Mouse (Mus musculus) forebrain, embryonic 10.5 days (tissue): ENCODE data around the gene Ahnak2. TPM values are rescaled to one million over a fixed set of nuclear protein-coding genes. Genes with fewer than 3 reads are reported as not detected.

Source experiments
- DNase-seq: peaks from one replicate; pipeline ENCODE4 v3.0.0-alpha.2; 2017; ENCODE audit warnings: low spot score; ENCODE audit errors: extremely low spot score
- H3K27ac ChIP-seq: fragments of 300-500 bp; sonication (generic); 2 replicates; pipeline ENCODE4 v1.5.1; 2016; ENCODE audit warnings: mild to moderate bottlenecking
- H3K27me3 ChIP-seq: fragments of 300-500 bp; sonication (generic); 2 replicates; pipeline ENCODE4 v1.6.1; 2016; ENCODE audit warnings: mild to moderate bottlenecking; ENCODE audit not compliant: poor library complexity, severe bottlenecking
- H3K36me3 ChIP-seq: fragments of 300-500 bp; sonication (generic); replicated peaks from 2 replicates; pipeline ENCODE4 v1.6.1; 2016; ENCODE audit warnings: mild to moderate bottlenecking, moderate library complexity
- H3K4me1 ChIP-seq: fragments of 300-500 bp; sonication (generic); 2 replicates; pipeline ENCODE4 v1.6.1; 2016
- H3K4me3 ChIP-seq: fragments of 300-500 bp; sonication (generic); 2 replicates; pipeline ENCODE4 v1.5.1; 2016; ENCODE audit warnings: mild to moderate bottlenecking, moderate library complexity
- H3K9me3 ChIP-seq: fragments of 300-500 bp; sonication (generic); 2 replicates; pipeline ENCODE4 v1.6.1; 2016; ENCODE audit warnings: mild to moderate bottlenecking, moderate library complexity
- WGBS: fragments of 180-500 bp; shearing (Covaris S2); methylation state at CpG from one replicate; pipeline ENCODE4 v1.1.7; 2016; 5-methylcytosine and 5-hydroxymethylcytosine counted together
- polyA plus RNA-seq: library from polyadenylated mRNA; unstranded; fragments of >200 nt; fragmentation: Nextera tagmentation; extraction: Ambion mirVana; gene quantifications from 2 replicates; pipeline ENCODE4 v1.2.1, GENCODE M21; 2016

Ahnak2 gene
- polyA plus RNA-seq, 1 experiment from 2014 or later = 0.11 TPM

- Histone ChIP-seq H3K36me3 (no peaks in the 10 kb centered on the region), H3K4me3 (no peak within 1 kb of the TSS), H3K9me3 (0 out of 2 replicates have a peak, but pooled peaks cover 4% of the 10 kb centered on the region), H3K27me3 (no peaks in the 10 kb centered on the region), H3K4me1 (peaks cover 5% of the 10 kb centered on the region), H3K27ac (no peak within 1 kb of the TSS)
- DNase-seq = no peak
- WGBS = 48% methylated on average over 4 of the region's 4 CpGs
Observed at GRCm38 (mm10) chr12:112760154-112760926, 42.1 kb downstream of the Ahnak2 start, which contains the start of gene Pld4. Gene Pld4, plus strand, starts transcription at chr12:112760655.

- Histone ChIP-seq H3K36me3 (no peaks in the 10 kb centered on the region), H3K4me3 (no peak overlapping the region), H3K4me1 (peaks cover 5% of the 10 kb centered on the region), H3K27me3 (no peaks in the 10 kb centered on the region), H3K9me3 (0 out of 2 replicates have a peak, but pooled peaks cover 4% of the 10 kb centered on the region), H3K27ac (no peak overlapping the region)
- DNase-seq = no peak
- WGBS = 92% methylated on average over 3 of the region's 3 CpGs
Observed at GRCm38 (mm10) chr12:112759471-112759870, 43.0 kb downstream of the Ahnak2 start.

GRCm38 (mm10) chr12:112757896-112758295 lies 44.6 kb downstream of the Ahnak2 start:
- H3K4me1 ChIP-seq = peaks cover 5% of the 10 kb centered on the region
- no peak for DNase-seq
- H3K4me3 ChIP-seq = no peak overlapping the region
- no peaks in the 10 kb centered on the region for H3K27me3 ChIP-seq
- H3K36me3 ChIP-seq = no peaks in the 10 kb centered on the region
- H3K27ac ChIP-seq = no peak overlapping the region
- WGBS = 86% methylated on average over 5 of the region's 5 CpGs
- H3K9me3 ChIP-seq = 0 out of 2 replicates have a peak, but pooled peaks cover 4% of the 10 kb centered on the region

GRCm38 (mm10) chr12:112755900-112756299 lies 46.6 kb downstream of the Ahnak2 start:
- no peak for DNase-seq
- 0 out of 2 replicates have a peak, but pooled peaks cover 4% of the 10 kb centered on the region for H3K9me3 ChIP-seq
- 82% methylated on average over 4 of the region's 4 CpGs for WGBS
- H3K4me1 ChIP-seq = peaks cover 5% of the 10 kb centered on the region
- no peaks in the 10 kb centered on the region for H3K27me3 ChIP-seq
- no peak overlapping the region for H3K27ac ChIP-seq
- H3K4me3 ChIP-seq = no peak overlapping the region
- no peaks in the 10 kb centered on the region for H3K36me3 ChIP-seq

GRCm38 (mm10) chr12:112752399-112752798 lies 50.1 kb downstream of the Ahnak2 start:
- 68% methylated on average over 2 of the region's 2 CpGs for WGBS
- Histone ChIP-seq H3K36me3 (no peaks in the 10 kb centered on the region), H3K4me3 (no peak overlapping the region), H3K4me1 (peaks cover 10% of the 10 kb centered on the region), H3K9me3 (no peaks in the 10 kb centered on the region), H3K27me3 (no peaks in the 10 kb centered on the region), H3K27ac (no peak overlapping the region)
- DNase-seq = no peak

GRCm38 (mm10) chr12:112750976-112751375 lies 51.5 kb downstream of the Ahnak2 start:
- peaks cover 20% of the 10 kb centered on the region for H3K4me1 ChIP-seq
- H3K4me3 ChIP-seq = no peak overlapping the region
- H3K9me3 ChIP-seq = no peaks in the 10 kb centered on the region
- H3K36me3 ChIP-seq = no peaks in the 10 kb centered on the region
- H3K27me3 ChIP-seq = no peaks in the 10 kb centered on the region
- H3K27ac ChIP-seq = no peak overlapping the region
- WGBS = 88% methylated on average over 12 of the region's 12 CpGs
- no peak for DNase-seq

GRCm38 (mm10) chr12:112747606-112747970 lies 54.9 kb downstream of the Ahnak2 start:
- H3K27me3 ChIP-seq = no peaks in the 10 kb centered on the region
- H3K27ac ChIP-seq = peak overlapping the region; percentile 83
- H3K36me3 ChIP-seq = peaks cover 21% of the 10 kb centered on the region
- H3K4me1 ChIP-seq = peaks cover 25% of the 10 kb centered on the region
- no peaks in the 10 kb centered on the region for H3K9me3 ChIP-seq
- DNase-seq = no peak
- H3K4me3 ChIP-seq = peak overlapping the region; percentile 14; the same call in 1 of the 2 replicates
- 81% methylated on average over 8 of the region's 8 CpGs for WGBS

- peaks cover 26% of the 10 kb centered on the region for H3K4me1 ChIP-seq
- H3K9me3 ChIP-seq = no peaks in the 10 kb centered on the region
- H3K27ac ChIP-seq = peak overlapping the region; percentile 83
- H3K36me3 ChIP-seq = peaks cover 21% of the 10 kb centered on the region
- peak overlapping the region; percentile 14 for H3K4me3 ChIP-seq
- DNase-seq = peak; percentile 38
- 26% methylated on average over 10 of the region's 10 CpGs for WGBS
- H3K27me3 ChIP-seq = no peaks in the 10 kb centered on the region
Observed at GRCm38 (mm10) chr12:112746808-112747605, 55.5 kb downstream of the Ahnak2 start.

GRCm38 (mm10) chr12:112746461-112746807 lies 56.0 kb downstream of the Ahnak2 start:
- WGBS = 82% methylated on average over 4 of the region's 4 CpGs
- peaks cover 26% of the 10 kb centered on the region for H3K4me1 ChIP-seq

GRCm38 (mm10) chr12:112745716-112746115 lies 56.7 kb downstream of the Ahnak2 start:
- 91% methylated on average over 10 of the region's 10 CpGs for WGBS
- Histone ChIP-seq H3K9me3 (no peaks in the 10 kb centered on the region), H3K27me3 (no peaks in the 10 kb centered on the region), H3K4me1 (peaks cover 26% of the 10 kb centered on the region), H3K27ac (0 out of 2 replicates have a peak overlapping the region, but pooled peaks have one; percentile 5), H3K36me3 (peaks cover 23% of the 10 kb centered on the region), H3K4me3 (no peak overlapping the region)
- no peak for DNase-seq

More at GRCm38 (mm10) chr12:112746461-112746807, 56.0 kb downstream of the Ahnak2 start:
- H3K9me3 ChIP-seq = no peaks in the 10 kb centered on the region
- no peak for DNase-seq
- H3K27ac ChIP-seq = peak overlapping the region; percentile 15; the same call in 1 of the 2 replicates
- H3K4me3 ChIP-seq = no peak overlapping the region
- H3K36me3 ChIP-seq = peaks cover 21% of the 10 kb centered on the region
- no peaks in the 10 kb centered on the region for H3K27me3 ChIP-seq

GRCm38 (mm10) chr12:112744891-112745580 lies 57.4 kb downstream of the Ahnak2 start:
- no peaks in the 10 kb centered on the region for H3K9me3 ChIP-seq
- no peaks in the 10 kb centered on the region for H3K27me3 ChIP-seq
- DNase-seq = no peak
- peaks cover 26% of the 10 kb centered on the region for H3K4me1 ChIP-seq
- 94% methylated on average over 10 of the region's 10 CpGs for WGBS
- peaks cover 28% of the 10 kb centered on the region for H3K36me3 ChIP-seq
- no peak overlapping the region for H3K4me3 ChIP-seq
- H3K27ac ChIP-seq = 0 out of 2 replicates have a peak overlapping the region, but pooled peaks have one; percentile 27

GRCm38 (mm10) chr12:112744211-112744610 lies 58.2 kb downstream of the Ahnak2 start:
- no peak for DNase-seq
- peak overlapping the region; percentile 44; the same call in 1 of the 2 replicates for H3K27ac ChIP-seq

More at GRCm38 (mm10) chr12:112744211-112744610, 58.2 kb downstream of the Ahnak2 start:
- no peaks in the 10 kb centered on the region for H3K9me3 ChIP-seq
- no peak overlapping the region for H3K4me3 ChIP-seq
- peaks cover 36% of the 10 kb centered on the region for H3K36me3 ChIP-seq
- peaks cover 26% of the 10 kb centered on the region for H3K4me1 ChIP-seq
- WGBS = 86% methylated on average over 11 of the region's 11 CpGs
- H3K27me3 ChIP-seq = no peaks in the 10 kb centered on the region
